Mouse (Mus musculus) MN1 (cell line): ENCODE results near the gene Cxcl10.
A peak's percentile ranks its signal among the peaks of the same experiment; 100 is the strongest.

Experiments
- DNase-seq: peaks from one replicate; pipeline ENCODE4 v3.0.0-alpha.2; 2016; ENCODE audit warnings: low spot score

Cxcl10 gene

GRCm38 (mm10) chr5:92369151-92369994 is 20.7 kb upstream of the Cxcl10 start:
- DNase-seq, result peak; percentile 83

DNA sequence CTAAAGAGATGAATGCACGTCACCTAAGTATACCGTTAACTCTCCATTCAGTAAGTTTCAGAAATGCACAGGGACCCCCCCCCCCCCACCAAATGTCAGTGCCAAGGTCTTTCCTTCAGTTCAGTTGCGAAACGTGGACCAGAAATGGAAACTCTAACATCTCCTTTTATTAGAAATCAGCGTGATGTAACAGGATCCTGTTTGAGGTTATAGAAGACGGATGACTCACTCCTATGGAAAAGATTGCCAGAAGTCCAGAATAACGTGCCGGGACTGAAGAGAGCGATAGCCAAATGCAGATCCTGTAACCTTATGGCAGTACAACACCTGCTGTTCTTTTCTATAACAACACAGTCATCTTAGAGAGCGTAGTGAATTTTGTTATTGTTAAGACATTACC is 19.7 kb upstream of the Cxcl10 start:
- peak; percentile 64 for DNase-seq

- DNase-seq, result no peak
Measured at GRCm38 (mm10) chr5:92366565-92366964, 17.9 kb upstream of the Cxcl10 start.

GRCm38 (mm10) chr5:92365146-92365705 is 16.5 kb upstream of the Cxcl10 start:
- DNase-seq, result no peak

- no peak for DNase-seq
Measured at GRCm38 (mm10) chr5:92364011-92364410, 15.3 kb upstream of the Cxcl10 start.

- DNase-seq, result no peak
Measured at GRCm38 (mm10) chr5:92363179-92363578, 14.5 kb upstream of the Cxcl10 start.

DNA sequence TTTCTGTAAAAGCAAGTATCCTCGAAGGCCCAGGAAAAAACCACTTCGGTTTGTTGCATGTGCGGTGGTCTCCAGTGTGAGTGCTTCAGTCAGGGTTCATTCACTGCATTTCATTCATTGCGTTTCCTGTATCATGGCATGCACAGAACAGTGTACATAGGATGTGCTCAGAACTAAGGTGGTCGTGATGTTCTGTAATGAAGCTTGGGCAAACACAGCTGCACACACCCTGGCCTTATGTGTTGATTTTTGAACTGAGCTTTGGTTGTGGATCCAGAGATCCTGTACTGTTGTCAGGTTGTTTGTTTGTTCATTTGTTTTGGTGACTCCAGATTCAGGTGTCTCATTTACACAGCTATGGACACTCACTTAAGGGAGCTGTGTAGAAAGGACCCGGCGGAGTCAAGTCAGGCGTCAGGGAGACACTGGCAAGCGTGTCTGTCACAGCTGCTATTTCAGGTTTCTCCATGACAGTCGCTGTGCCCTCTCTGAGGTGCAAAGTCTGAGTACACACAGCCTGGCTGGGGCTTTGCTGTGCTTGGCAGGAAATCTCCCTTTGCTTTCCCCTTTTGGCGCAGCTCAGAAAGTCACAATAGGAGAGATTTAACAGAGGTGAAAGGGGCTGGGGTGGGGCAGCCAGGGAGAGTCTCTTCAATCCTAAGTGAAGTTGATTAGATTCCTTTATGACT is 10.2 kb upstream of the Cxcl10 start:
- DNase-seq, result no peak

DNA sequence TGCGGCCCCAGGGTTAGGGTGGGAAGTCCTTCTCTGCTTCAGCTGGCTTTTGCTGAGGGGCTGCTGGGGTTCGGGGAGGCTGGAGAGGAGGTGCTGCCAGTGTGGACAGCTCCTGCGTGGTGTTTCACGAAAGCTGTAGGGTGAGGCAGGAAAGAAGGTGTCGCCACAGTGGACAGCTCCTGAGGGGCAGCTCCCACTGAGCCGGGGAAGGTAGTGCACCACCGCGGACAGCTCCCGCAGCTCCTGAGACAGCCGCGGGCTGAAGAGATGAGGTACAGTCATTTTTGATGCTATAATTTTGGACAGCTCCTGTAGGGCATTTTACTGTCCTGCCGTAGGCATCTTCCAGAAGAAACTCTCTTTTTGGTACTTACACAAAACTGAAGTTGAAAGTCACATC is 9.3 kb upstream of the Cxcl10 start:
- DNase-seq, result no peak

DNA sequence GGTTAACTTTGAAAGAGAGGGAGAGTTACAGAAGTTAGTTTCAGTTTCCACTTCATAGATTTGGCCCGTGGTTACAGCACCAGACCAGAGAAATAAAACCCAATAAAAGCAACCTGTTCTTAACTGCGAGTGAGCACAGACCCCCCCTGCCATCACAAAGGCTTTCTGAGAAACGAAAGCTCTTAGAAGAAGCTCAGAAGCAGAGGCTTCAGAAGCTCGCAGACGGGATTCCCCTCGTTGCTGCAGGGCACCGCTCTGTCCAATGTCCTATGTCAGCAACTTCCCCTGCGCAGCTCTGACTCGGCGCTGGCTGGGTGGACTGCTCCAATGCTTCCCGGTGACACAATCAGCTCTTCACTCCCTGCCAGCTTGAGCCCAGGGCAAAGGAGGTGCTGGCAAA is 4.8 kb upstream of the Cxcl10 start:
- peak; percentile 65 for DNase-seq

DNA sequence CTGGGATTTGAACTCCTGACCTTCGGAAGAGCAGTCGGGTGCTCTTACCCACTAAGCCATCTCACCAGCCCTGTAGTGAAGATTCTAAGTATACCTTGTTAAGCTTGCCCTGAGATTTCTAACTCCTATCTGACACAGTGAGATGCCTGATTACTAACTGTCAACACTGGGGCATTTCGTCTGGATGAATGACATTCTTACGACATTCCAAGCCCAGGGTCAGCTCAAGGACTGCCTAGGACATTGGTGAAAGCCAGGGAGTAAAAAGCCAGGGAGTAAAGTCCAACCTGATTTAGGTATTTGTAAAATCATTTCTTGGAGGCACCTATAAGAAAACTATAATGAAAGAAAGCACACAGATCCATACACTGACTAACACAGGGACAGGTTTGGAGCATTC is 4.0 kb upstream of the Cxcl10 start:
- peak; percentile 32 for DNase-seq

- no peak for DNase-seq
Measured at GRCm38 (mm10) chr5:92349731-92350130, 1.0 kb upstream of the Cxcl10 start.

- no peak for DNase-seq
Measured at GRCm38 (mm10) chr5:92345006-92345405, 3.7 kb downstream of the Cxcl10 start.

- no peak for DNase-seq
Measured at GRCm38 (mm10) chr5:92340606-92341005, 8.1 kb downstream of the Cxcl10 start.

DNA sequence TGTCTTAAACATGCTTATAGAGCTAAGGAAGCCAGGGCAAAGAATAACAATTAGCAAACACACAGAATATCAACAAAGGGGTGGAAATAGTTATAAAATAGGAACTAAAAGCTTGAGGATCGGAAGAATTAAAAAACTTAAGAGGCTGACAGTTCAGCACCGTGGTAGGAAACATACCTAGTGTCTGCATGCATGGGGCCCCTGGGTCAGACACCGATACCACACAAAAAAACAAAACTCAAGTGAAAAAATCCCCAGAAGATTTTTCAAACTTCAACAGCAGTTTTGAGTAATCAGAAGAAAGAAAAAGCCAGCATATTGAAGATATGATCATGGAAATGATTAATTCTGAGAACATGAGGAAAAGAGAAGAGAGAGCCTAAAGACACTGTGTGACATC is 11.9 kb downstream of the Cxcl10 start:
- no peak for DNase-seq

DNA sequence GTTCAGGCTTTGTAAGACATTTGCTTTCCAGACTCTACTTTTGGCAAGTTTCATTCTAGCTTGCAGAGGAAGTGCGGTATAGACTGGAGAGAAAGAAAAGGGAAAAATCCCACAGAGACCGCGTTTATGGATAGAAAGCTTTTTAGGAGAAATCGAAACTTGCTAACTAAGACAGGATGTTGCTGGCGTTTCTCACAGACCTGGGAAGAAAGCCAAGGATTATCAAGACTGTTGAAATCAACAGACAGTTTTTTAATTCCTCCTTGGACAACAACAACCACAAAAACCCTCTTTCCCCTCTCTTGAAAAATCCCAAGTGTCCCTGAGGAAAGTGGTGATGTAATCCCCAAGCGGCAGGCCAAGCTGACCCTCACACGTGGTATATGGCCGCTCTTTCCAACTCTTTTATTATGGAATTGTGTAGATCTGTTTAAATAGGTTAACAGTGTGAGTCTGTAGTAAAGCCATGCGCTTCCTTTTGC is 16.3 kb downstream of the Cxcl10 start:
- peak; percentile 80 for DNase-seq

DNA sequence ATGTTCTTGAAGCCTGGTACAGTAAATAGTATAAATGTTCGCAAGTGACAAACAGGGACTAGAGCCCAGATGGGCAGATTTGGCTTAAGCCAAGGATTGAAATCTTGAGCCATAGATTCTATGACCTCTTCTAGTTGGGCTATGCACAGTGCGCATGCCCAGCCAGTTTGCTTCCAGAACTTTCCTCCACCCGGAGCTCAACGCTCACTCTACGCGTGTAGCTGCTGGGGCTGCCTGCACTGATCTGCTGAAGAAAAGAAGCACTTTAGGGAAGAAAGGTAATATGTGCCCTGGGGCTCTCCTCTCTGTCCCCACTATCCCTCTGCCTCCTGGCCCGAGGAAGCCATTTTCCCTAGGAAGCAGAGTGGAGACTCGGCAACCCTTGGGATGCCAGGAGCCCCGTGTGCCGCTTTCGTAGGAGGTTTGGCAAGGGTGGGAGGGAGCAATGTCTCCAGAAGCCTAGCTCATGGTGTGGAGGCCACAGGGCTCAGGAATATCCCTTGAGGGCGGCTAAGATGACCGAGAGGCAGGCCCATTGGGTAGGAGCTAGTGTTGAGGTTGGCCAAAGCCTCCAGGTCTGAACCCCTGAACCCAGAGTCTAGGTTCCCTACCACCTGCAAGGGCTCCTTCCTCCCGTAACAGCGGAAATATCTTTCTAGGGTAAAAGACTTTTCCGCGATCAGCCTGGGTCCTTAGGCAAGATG is 16.9 kb downstream of the Cxcl10 start, which contains the start of gene Art3:
Art3 (plus strand) TSS at position 193 of the 704 bp plus-strand sequence.
- DNase-seq, result no peak

- no peak for DNase-seq
Measured at GRCm38 (mm10) chr5:92331122-92331521, 17.6 kb downstream of the Cxcl10 start.

GRCm38 (mm10) chr5:92327929-92328328 is 20.8 kb downstream of the Cxcl10 start, which contains the start of gene Cxcl9:
Gene Cxcl9, minus strand, starts transcription at chr5:92328079.
- no peak for DNase-seq

DNA sequence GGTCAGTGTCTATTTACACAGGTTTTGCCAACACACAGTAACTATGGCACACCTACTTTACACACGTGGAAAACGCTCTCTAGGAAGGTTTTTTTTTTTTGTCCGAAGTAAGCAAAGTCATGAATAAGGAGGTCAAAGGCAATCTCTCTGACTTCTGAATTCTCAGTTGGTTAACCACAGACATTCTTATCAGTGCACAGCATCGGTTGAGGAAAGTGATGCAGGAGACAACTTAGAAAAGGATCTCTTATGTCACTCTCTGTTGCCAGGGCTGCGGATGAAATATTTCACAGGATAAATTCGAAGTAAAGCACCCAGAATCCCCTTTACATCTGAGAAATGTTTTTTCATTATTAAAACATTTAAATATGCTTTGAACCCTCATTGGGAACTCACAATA is 21.3 kb downstream of the Cxcl10 start:
- DNase-seq, result no peak

- peak; percentile 87 for DNase-seq
Measured at GRCm38 (mm10) chr5:92323264-92323663, 25.4 kb downstream of the Cxcl10 start.

GRCm38 (mm10) chr5:92322612-92323011 is 26.1 kb downstream of the Cxcl10 start:
- no peak for DNase-seq
